Mouse (Mus musculus): ENCODE data around the gene Acin1. TPM values are rescaled to one million over a fixed set of nuclear protein-coding genes. Genes with fewer than 3 reads are reported as not detected.
A peak's percentile ranks its signal among the peaks of the same experiment; 100 is the strongest.

Gene Acin1
- polyA plus RNA-seq, 1 experiment from 2014 or later: 160 TPM

- Histone ChIP-seq H3K36me3 (ENCODE audit: control insufficient read depth, insufficient read depth, low read length) (no peaks in the 10 kb centered on the region), H3K4me3 (ENCODE audit: low read depth, low read length) (no peak overlapping the region), H3K9ac (ENCODE audit: low read length) (no peak overlapping the region), H3K27me3 (ENCODE audit: control insufficient read depth, insufficient read depth, low read length) (no peaks in the 10 kb centered on the region), H3K4me1 (replicated peaks; ENCODE audit: control insufficient read depth, insufficient read depth, low read length) (no peaks in the 10 kb centered on the region), H3K27ac (ENCODE audit: low read depth, low read length) (no peak overlapping the region), H3K9me3 (ENCODE audit: control insufficient read depth, low read length) (no peaks in the 10 kb centered on the region), H3K4me2 (ENCODE audit: low read depth, low read length, severe bottlenecking) (no peak overlapping the region)
- ATAC-seq (replicated peaks; ENCODE audit: low FRiP score) (no peak), DNase-seq (ENCODE audit: low spot score) (no peak)
- 86% methylated on average over 10 of the region's 10 CpGs for WGBS
Observed at GRCm38 (mm10) chr14:54721711-54722110, 35.0 kb upstream of the Acin1 start.

GRCm38 (mm10) chr14:54720654-54721350, 34.1 kb upstream of the Acin1 start:
- DNase-seq (ENCODE audit: low spot score): no peak
- Histone ChIP-seq H3K4me1 (replicated peaks; ENCODE audit: control insufficient read depth, insufficient read depth, low read length) (no peaks in the 10 kb centered on the region), H3K9me3 (ENCODE audit: control insufficient read depth, low read length) (no peaks in the 10 kb centered on the region), H3K4me2 (ENCODE audit: low read depth, low read length, severe bottlenecking) (no peak overlapping the region), H3K36me3 (ENCODE audit: control insufficient read depth, insufficient read depth, low read length) (no peaks in the 10 kb centered on the region), H3K9ac (ENCODE audit: low read length) (no peak overlapping the region), H3K4me3 (ENCODE audit: low read depth, low read length) (no peak overlapping the region), H3K27ac (ENCODE audit: low read depth, low read length) (no peak overlapping the region), H3K27me3 (ENCODE audit: control insufficient read depth, insufficient read depth, low read length) (no peaks in the 10 kb centered on the region)
- 87% methylated on average over 7 of the region's 7 CpGs for WGBS
- ATAC-seq (replicated peaks; ENCODE audit: low FRiP score): no peak

GRCm38 (mm10) chr14:54720041-54720440, 33.3 kb upstream of the Acin1 start:
- no peak for ATAC-seq (replicated peaks; ENCODE audit: low FRiP score)
- WGBS: 91% methylated on average over 11 of the region's 11 CpGs
- H3K4me3 ChIP-seq (ENCODE audit: low read depth, low read length): no peak overlapping the region
- no peak for DNase-seq (ENCODE audit: low spot score)
- H3K4me1 ChIP-seq (replicated peaks; ENCODE audit: control insufficient read depth, insufficient read depth, low read length): peaks cover under 1% of the 10 kb centered on the region; the same call in 1 of the 2 replicates
- H3K36me3 ChIP-seq (ENCODE audit: control insufficient read depth, insufficient read depth, low read length): no peaks in the 10 kb centered on the region
- H3K27ac ChIP-seq (ENCODE audit: low read depth, low read length): no peak overlapping the region
- H3K4me2 ChIP-seq (ENCODE audit: low read depth, low read length, severe bottlenecking): no peak overlapping the region
- no peak overlapping the region for H3K9ac ChIP-seq (ENCODE audit: low read length)
- no peaks in the 10 kb centered on the region for H3K9me3 ChIP-seq (ENCODE audit: control insufficient read depth, low read length)
- H3K27me3 ChIP-seq (ENCODE audit: control insufficient read depth, insufficient read depth, low read length): no peaks in the 10 kb centered on the region

- Histone ChIP-seq H3K9me3 (ENCODE audit: control insufficient read depth, low read length) (no peaks in the 10 kb centered on the region), H3K27me3 (ENCODE audit: control insufficient read depth, insufficient read depth, low read length) (no peaks in the 10 kb centered on the region), H3K4me2 (ENCODE audit: low read depth, low read length, severe bottlenecking) (no peak overlapping the region), H3K4me3 (ENCODE audit: low read depth, low read length) (no peak overlapping the region), H3K4me1 (replicated peaks; ENCODE audit: control insufficient read depth, insufficient read depth, low read length) (peaks cover 5% of the 10 kb centered on the region; the same call in 1 of the 2 replicates), H3K36me3 (ENCODE audit: control insufficient read depth, insufficient read depth, low read length) (no peaks in the 10 kb centered on the region), H3K27ac (ENCODE audit: low read depth, low read length) (no peak overlapping the region), H3K9ac (ENCODE audit: low read length) (no peak overlapping the region)
- DNase-seq (ENCODE audit: low spot score) (no peak), ATAC-seq (replicated peaks; ENCODE audit: low FRiP score) (no peak)
- 82% methylated on average over 1 of the region's 1 CpGs for WGBS
Observed at GRCm38 (mm10) chr14:54715402-54715801, 28.7 kb upstream of the Acin1 start.

- 4% methylated on average over 15 of the region's 15 CpGs for WGBS
- Histone ChIP-seq H3K9me3 (ENCODE audit: control insufficient read depth, low read length) (no peaks in the 10 kb centered on the region), H3K9ac (ENCODE audit: low read length) (peak overlapping the region; percentile 32; the same call in 1 of the 2 replicates), H3K27ac (ENCODE audit: low read depth, low read length) (no peak overlapping the region), H3K4me2 (ENCODE audit: low read depth, low read length, severe bottlenecking) (peak overlapping the region; percentile 67), H3K4me3 (ENCODE audit: low read depth, low read length) (peak overlapping the region; percentile 26), H3K4me1 (replicated peaks; ENCODE audit: control insufficient read depth, insufficient read depth, low read length) (peaks cover 5% of the 10 kb centered on the region; the same call in 1 of the 2 replicates), H3K27me3 (ENCODE audit: control insufficient read depth, insufficient read depth, low read length) (no peaks in the 10 kb centered on the region), H3K36me3 (ENCODE audit: control insufficient read depth, insufficient read depth, low read length) (no peaks in the 10 kb centered on the region)
- ATAC-seq (replicated peaks; ENCODE audit: low FRiP score): 0 out of 2 replicates have a peak, but pooled peaks have one; percentile 56
- DNase-seq (ENCODE audit: low spot score): no peak
Observed at GRCm38 (mm10) chr14:54714617-54715081, 27.9 kb upstream of the Acin1 start.

- DNase-seq (ENCODE audit: low spot score): peak; percentile 81
- Histone ChIP-seq H3K4me2 (ENCODE audit: low read depth, low read length, severe bottlenecking) (peak overlapping the region; percentile 67), H3K4me3 (ENCODE audit: low read depth, low read length) (peak overlapping the region; percentile 26), H3K4me1 (replicated peaks; ENCODE audit: control insufficient read depth, insufficient read depth, low read length) (peaks cover 5% of the 10 kb centered on the region; the same call in 1 of the 2 replicates), H3K9ac (ENCODE audit: low read length) (peak overlapping the region; percentile 32; the same call in 1 of the 2 replicates), H3K36me3 (ENCODE audit: control insufficient read depth, insufficient read depth, low read length) (no peaks in the 10 kb centered on the region), H3K27me3 (ENCODE audit: control insufficient read depth, insufficient read depth, low read length) (no peaks in the 10 kb centered on the region), H3K9me3 (ENCODE audit: control insufficient read depth, low read length) (no peaks in the 10 kb centered on the region), H3K27ac (ENCODE audit: low read depth, low read length) (no peak overlapping the region)
- 0 out of 2 replicates have a peak, but pooled peaks have one; percentile 49 for ATAC-seq (replicated peaks; ENCODE audit: low FRiP score)
- WGBS: 2% methylated on average over 13 of the region's 13 CpGs
Observed at GRCm38 (mm10) chr14:54714121-54714520, 27.4 kb upstream of the Acin1 start.

- DNase-seq (ENCODE audit: low spot score): no peak
- H3K4me3 ChIP-seq (ENCODE audit: low read depth, low read length): no peak overlapping the region
- H3K36me3 ChIP-seq (ENCODE audit: control insufficient read depth, insufficient read depth, low read length): no peaks in the 10 kb centered on the region
- no peak overlapping the region for H3K9ac ChIP-seq (ENCODE audit: low read length)
- WGBS: 76% methylated on average over 8 of the region's 8 CpGs
- H3K4me1 ChIP-seq (replicated peaks; ENCODE audit: control insufficient read depth, insufficient read depth, low read length): peaks cover 5% of the 10 kb centered on the region; the same call in 1 of the 2 replicates
- ATAC-seq (replicated peaks; ENCODE audit: low FRiP score): no peak
- no peak overlapping the region for H3K27ac ChIP-seq (ENCODE audit: low read depth, low read length)
- H3K4me2 ChIP-seq (ENCODE audit: low read depth, low read length, severe bottlenecking): no peak overlapping the region
- H3K9me3 ChIP-seq (ENCODE audit: control insufficient read depth, low read length): no peaks in the 10 kb centered on the region
- H3K27me3 ChIP-seq (ENCODE audit: control insufficient read depth, insufficient read depth, low read length): no peaks in the 10 kb centered on the region
Observed at GRCm38 (mm10) chr14:54712861-54713260, 26.1 kb upstream of the Acin1 start.

- DNase-seq (ENCODE audit: low spot score) (no peak), ATAC-seq (replicated peaks; ENCODE audit: low FRiP score) (no peak)
- no peak within 1 kb of the TSS for H3K9ac ChIP-seq (ENCODE audit: low read length)
- no peak within 1 kb of the TSS for H3K4me2 ChIP-seq (ENCODE audit: low read depth, low read length, severe bottlenecking)
- no peaks in the 10 kb centered on the region for H3K36me3 ChIP-seq (ENCODE audit: control insufficient read depth, insufficient read depth, low read length)
- H3K27ac ChIP-seq (ENCODE audit: low read depth, low read length): no peak within 1 kb of the TSS
- H3K4me1 ChIP-seq (replicated peaks; ENCODE audit: control insufficient read depth, insufficient read depth, low read length): peaks cover 5% of the 10 kb centered on the region; the same call in 1 of the 2 replicates
- no peak within 1 kb of the TSS for H3K4me3 ChIP-seq (ENCODE audit: low read depth, low read length)
- no peaks in the 10 kb centered on the region for H3K27me3 ChIP-seq (ENCODE audit: control insufficient read depth, insufficient read depth, low read length)
- H3K9me3 ChIP-seq (ENCODE audit: control insufficient read depth, low read length): no peaks in the 10 kb centered on the region
- 89% methylated on average over 7 of the region's 7 CpGs for WGBS
Observed at GRCm38 (mm10) chr14:54712074-54712473, 25.3 kb upstream of the Acin1 start, which contains the start of gene Cebpe. Cebpe (minus strand) TSS chr14:54712174.

Measured in forebrain, embryonic 11.5 days (tissue).